ENCODE assay signal across 15 mouse cellular contexts in the genomic region with DNA sequence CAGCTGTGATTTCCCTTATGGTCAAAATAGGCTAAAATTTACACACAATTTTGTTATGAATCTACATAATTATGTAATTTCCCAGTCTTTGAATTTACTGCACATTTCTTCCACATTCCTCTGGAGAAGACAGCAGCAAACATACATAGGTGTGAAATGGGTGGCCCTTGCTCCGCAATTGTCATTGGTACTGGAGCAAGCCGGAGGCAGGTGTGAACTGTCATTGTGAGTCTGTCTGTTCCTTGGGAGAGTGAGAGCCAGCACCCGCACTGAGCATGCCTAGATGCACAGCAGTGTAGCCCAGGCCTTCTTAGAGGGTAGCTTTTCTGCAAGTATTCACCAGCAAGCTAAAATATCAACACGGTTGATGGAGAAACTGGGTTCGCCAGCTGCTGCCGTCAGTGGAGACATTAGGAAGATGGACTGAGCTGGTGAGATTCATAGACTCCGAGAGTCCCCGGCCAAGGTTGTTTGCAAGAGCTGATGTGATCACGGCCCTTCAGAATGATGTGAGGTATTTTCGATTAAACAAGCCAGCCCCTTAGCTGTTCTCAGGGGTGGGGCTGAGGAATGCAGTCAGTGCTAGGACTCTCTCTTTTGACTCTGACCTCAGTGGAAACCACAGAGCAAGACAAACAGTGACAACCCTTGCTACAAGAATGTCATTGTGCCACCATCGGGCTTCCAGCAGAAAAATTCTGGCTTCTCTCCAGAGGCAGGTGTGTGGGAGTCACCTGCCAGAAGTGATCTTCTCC.
A peak's percentile ranks its signal among the peaks of the same experiment; 100 is the strongest.
DNase-seq lines count a peak whose midpoint lies in the region.
"Had no signal": no experiment of that assay in that cellular context is flagged by ENCODE, and none has a peak within 500 bp of the region (broad histone marks: within the 10 kb centered on the region; RNA-seq: fewer than 3 reads in every experiment).

No protein-coding gene starts in this region.

- DNase-seq in right cerebral cortex, adult 18-20 months: peak; percentile 27
- no peak for DNase-seq in right cerebral cortex, postnatal 4 days
- peak; percentile 49 to 74 for DNase-seq in lung, adult 18-20 months
- DNase-seq in lung, postnatal 10 days: peak; percentile 41
- peak; percentile 51 for DNase-seq in yolk sac, embryonic 10.5 days (ENCODE audit: low spot score)
- DNase-seq in kidney, postnatal 4 days: no peak
- no peak for DNase-seq in spleen, postnatal 10 days (ENCODE audit: low spot score in 2 of 2)
- DNase-seq: adrenal gland, adult 2 months; cerebellum, postnatal 14 days; embryo, embryonic 11 days; heart, adult 11 months; heart, postnatal 4 days; kidney, adult 11 months; layer of hippocampus, postnatal 36 days; thymus, postnatal 4 days had no signal

Comparison
In these comparisons a context has a peak if more than half of its experiments do, and no peak if none do; other contexts are left out.
1. DNase-seq: peak in right cerebral cortex, adult 18-20 months (single experiment), lung, adult 18-20 months (2 of 2), lung, postnatal 10 days (single experiment) and yolk sac, embryonic 10.5 days (single experiment); none in right cerebral cortex, postnatal 4 days (single experiment), kidney, postnatal 4 days (0 of 2) and spleen, postnatal 10 days (0 of 2).